Mouse (Mus musculus): ENCODE measurements around the gene Psma7. TPM values are rescaled to one million over a fixed set of nuclear protein-coding genes. Genes with fewer than 3 reads are reported as not detected.
A peak's percentile ranks its signal among the peaks of the same experiment; 100 is the strongest.

The Psma7 gene
- polyA plus RNA-seq, 1 experiment: 38.5 TPM

DNA sequence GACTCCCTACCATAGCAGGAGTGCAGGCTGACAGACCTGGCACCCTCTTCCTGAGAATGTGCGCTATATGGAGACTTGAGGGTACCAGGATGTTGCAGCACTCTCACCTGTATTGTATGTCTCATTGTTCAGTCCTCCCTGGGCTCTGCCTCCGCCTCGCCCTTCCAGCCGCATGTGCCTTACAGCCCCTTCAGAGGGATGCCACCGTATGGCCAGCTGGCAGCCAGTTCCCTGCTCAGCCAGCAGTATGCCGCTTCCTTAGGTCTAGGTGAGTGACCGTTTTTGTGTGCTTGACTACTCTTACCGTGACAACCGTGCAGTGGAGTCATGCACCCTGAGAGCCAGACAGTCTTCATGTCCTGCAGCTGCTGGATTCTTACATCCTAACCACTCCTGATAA is 14.5 kb downstream of the Psma7 start:
- no peak overlapping the region for H3K4me3 ChIP-seq (ENCODE audit: control insufficient read depth, low read depth, low read length)

DNA sequence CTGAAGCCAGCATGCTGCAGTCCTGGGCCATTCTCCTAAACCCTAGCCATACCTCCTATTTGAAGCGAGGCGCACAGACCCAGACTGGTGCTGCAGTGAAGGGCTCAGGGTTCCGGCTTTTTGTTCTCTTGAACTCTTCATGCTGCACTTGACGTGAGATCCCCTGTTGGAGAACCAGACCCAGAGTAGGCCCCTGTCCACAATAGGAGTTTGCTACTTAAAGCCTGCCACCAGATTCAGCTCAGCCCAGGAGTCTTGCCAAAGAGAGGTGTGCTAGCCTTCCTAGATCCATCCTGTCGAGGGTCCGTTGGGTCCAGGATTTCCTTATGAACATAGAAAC is 16.4 kb downstream of the Psma7 start:
- Histone ChIP-seq H3K4me1 (ENCODE audit: control insufficient read depth, insufficient read depth, low read length) (peaks cover 16% of the 10 kb centered on the region), H3K27me3 (ENCODE audit: control insufficient read depth, insufficient read depth, low read length) (no peaks in the 10 kb centered on the region), H3K27ac (ENCODE audit: control insufficient read depth, insufficient read depth, low read depth, low read length) (peak overlapping the region; percentile 94), H3K36me3 (ENCODE audit: control insufficient read depth, insufficient read depth, low read length) (no peaks in the 10 kb centered on the region; the same call in 1 of the 2 replicates), H3K4me3 (ENCODE audit: control insufficient read depth, low read depth, low read length) (peak overlapping the region; percentile 93)
- no peak for TF ChIP-seq CTCF (IDR thresholded peaks at IDR 0.05; ENCODE audit: control insufficient read depth, insufficient read depth, insufficient replicate concordance, low read depth, low read length)
- TF ChIP-seq POLR2A (IDR thresholded peaks at IDR 0.05; ENCODE audit: control insufficient read depth, low read depth, low read length): no peak

More for the DNA sequence above, 14.5 kb downstream of the Psma7 start:
- Histone ChIP-seq H3K36me3 (ENCODE audit: control insufficient read depth, insufficient read depth, low read length) (peaks cover 3% of the 10 kb centered on the region), H3K27ac (ENCODE audit: control insufficient read depth, insufficient read depth, low read depth, low read length) (no peak overlapping the region), H3K4me1 (ENCODE audit: control insufficient read depth, insufficient read depth, low read length) (peaks cover 11% of the 10 kb centered on the region), H3K27me3 (ENCODE audit: control insufficient read depth, insufficient read depth, low read length) (no peaks in the 10 kb centered on the region)
- TF ChIP-seq CTCF (IDR thresholded peaks at IDR 0.05; ENCODE audit: control insufficient read depth, insufficient read depth, insufficient replicate concordance, low read depth, low read length): no peak
- no peak for TF ChIP-seq POLR2A (IDR thresholded peaks at IDR 0.05; ENCODE audit: control insufficient read depth, low read depth, low read length)

DNA sequence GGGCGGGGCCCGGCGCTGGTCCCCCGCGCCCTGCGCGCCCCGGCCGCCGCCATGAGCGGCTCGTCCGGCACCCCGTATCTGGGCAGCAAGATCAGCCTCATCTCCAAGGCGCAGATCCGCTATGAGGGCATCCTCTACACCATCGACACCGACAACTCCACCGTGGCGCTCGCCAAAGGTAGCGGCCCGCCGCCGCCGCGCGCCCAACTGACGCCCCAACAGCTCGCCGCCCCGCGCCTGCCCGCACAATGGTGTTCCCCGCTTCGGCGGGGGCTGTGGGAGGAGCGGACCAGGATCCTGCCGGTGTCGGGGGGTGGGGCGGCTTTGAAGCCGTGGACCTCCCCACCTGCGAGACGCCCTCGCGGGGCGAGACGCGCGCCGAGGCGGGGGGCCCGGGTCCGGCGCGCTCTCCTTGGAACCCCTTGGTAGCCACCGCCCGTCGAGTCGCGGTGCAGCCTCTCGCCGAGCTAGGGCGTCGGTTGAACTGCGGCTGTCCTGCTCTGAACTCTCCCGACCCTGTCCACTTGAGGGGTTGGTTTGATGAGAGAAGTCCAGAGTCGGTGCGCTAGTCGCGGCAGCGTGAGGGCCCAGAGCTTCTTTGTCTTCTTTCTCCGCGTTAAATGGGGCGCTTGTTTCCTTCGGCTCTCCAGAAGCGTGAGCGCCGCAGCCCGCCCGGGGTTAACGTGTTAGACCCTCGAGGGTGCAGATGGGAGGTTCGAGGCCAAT is 16.9 kb downstream of the Psma7 start:
- no peak for TF ChIP-seq POLR2A (IDR thresholded peaks at IDR 0.05; ENCODE audit: control insufficient read depth, low read depth, low read length)
- TF ChIP-seq CTCF (IDR thresholded peaks at IDR 0.05; ENCODE audit: control insufficient read depth, insufficient read depth, insufficient replicate concordance, low read depth, low read length): no peak
- Histone ChIP-seq H3K36me3 (ENCODE audit: control insufficient read depth, insufficient read depth, low read length) (no peaks in the 10 kb centered on the region; the same call in 1 of the 2 replicates), H3K27ac (ENCODE audit: control insufficient read depth, insufficient read depth, low read depth, low read length) (peak overlapping the region; percentile 94), H3K4me1 (ENCODE audit: control insufficient read depth, insufficient read depth, low read length) (peaks cover 20% of the 10 kb centered on the region), H3K27me3 (ENCODE audit: control insufficient read depth, insufficient read depth, low read length) (no peaks in the 10 kb centered on the region), H3K4me3 (ENCODE audit: control insufficient read depth, low read depth, low read length) (peak overlapping the region; percentile 93)

DNA sequence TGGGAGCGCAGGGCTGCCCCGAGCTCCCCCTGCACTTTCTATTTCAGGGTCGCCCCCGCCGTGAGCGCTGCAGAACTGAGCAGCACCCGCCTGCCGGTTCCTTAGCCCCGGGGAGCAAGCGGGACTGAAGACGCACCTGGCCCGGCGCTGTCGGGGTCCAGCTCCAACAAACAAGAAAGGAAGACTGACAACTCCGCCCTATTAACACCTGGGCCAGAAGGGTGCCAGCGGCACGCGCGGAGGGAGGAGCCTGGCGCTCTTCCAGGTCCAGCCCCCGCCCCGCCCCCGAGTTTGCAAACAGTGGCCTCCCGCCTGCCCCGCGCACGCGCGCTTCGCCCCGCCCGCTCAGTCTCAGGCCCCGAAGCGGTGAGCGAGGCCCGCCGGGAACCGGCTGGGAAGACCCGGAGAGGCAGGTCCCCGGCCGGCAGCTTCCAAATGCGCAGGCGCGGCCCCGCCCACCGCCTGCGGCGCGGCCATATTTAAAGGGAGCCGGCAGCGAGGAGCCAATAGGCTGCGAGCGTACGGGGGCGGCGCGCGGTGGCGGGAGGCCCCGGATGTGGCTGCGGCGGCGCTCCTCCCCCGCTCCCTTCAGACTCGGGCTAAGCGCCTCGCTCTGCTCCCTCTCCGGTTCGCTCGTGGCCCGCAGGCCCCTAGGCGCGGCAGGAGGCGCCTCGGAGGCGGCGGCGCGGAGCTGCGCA is 17.7 kb downstream of the Psma7 start, which contains the start of gene Lsm14b:
Gene Lsm14b (plus strand): TSS at position 587 of the 698 bp plus-strand sequence.
- peak within 1 kb of the TSS; percentile 94 for H3K27ac ChIP-seq (ENCODE audit: control insufficient read depth, insufficient read depth, low read depth, low read length)
- peaks cover 24% of the 10 kb centered on the region for H3K4me1 ChIP-seq (ENCODE audit: control insufficient read depth, insufficient read depth, low read length)
- no peak for TF ChIP-seq CTCF (IDR thresholded peaks at IDR 0.05; ENCODE audit: control insufficient read depth, insufficient read depth, insufficient replicate concordance, low read depth, low read length)
- peak; percentile 59 for TF ChIP-seq POLR2A (IDR thresholded peaks at IDR 0.05; ENCODE audit: control insufficient read depth, low read depth, low read length)
- H3K36me3 ChIP-seq (ENCODE audit: control insufficient read depth, insufficient read depth, low read length): no peaks in the 10 kb centered on the region; the same call in 1 of the 2 replicates
- H3K27me3 ChIP-seq (ENCODE audit: control insufficient read depth, insufficient read depth, low read length): no peaks in the 10 kb centered on the region
- peak within 1 kb of the TSS; percentile 93 for H3K4me3 ChIP-seq (ENCODE audit: control insufficient read depth, low read depth, low read length)

DNA sequence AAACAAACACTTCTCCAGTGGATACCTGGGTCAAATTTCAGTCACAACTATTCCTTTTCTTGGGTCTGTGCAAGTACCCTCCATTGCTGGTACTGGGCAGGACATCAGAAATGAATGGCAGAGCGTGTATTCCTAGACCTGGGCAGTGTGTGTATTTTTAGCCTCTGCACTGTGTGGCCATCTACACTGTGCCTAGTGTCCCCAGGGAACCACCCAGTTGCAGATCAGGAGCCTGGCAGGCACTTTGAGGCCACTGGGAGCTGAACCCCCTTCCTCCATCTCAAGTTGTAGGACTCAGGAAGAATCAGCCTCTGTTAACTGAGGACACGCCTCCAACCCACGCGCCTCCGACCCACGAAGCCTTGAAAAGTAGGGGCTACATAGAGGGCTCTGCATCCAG is 19.5 kb downstream of the Psma7 start:
- no peak overlapping the region for H3K27ac ChIP-seq (ENCODE audit: control insufficient read depth, insufficient read depth, low read depth, low read length)
- no peaks in the 10 kb centered on the region; the same call in 1 of the 2 replicates for H3K36me3 ChIP-seq (ENCODE audit: control insufficient read depth, insufficient read depth, low read length)
- TF ChIP-seq POLR2A (IDR thresholded peaks at IDR 0.05; ENCODE audit: control insufficient read depth, low read depth, low read length) (no peak), CTCF (IDR thresholded peaks at IDR 0.05; ENCODE audit: control insufficient read depth, insufficient read depth, insufficient replicate concordance, low read depth, low read length) (no peak)
- H3K4me1 ChIP-seq (ENCODE audit: control insufficient read depth, insufficient read depth, low read length): peaks cover 24% of the 10 kb centered on the region
- H3K4me3 ChIP-seq (ENCODE audit: control insufficient read depth, low read depth, low read length): no peak overlapping the region
- no peaks in the 10 kb centered on the region for H3K27me3 ChIP-seq (ENCODE audit: control insufficient read depth, insufficient read depth, low read length)

DNA sequence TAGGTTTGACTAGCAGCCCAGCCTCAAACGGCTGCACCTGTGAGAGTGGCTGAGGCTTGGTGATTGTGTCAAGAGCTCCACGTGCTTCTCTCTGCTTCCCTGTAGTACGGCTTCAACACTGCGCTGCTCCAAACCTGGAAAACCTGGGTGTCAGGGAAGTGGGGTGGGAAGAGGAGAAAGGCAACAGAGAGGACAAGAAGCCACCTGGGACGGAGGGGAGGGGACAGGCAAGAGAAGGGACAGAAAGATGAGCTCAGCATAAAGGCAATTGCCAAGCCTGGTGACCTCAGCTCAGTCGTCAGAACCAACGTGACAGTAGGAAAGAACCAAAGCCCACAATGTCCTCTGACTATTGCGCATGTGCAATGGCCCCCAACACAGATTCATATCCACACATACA is 21.3 kb downstream of the Psma7 start:
- peaks cover 20% of the 10 kb centered on the region for H3K4me1 ChIP-seq (ENCODE audit: control insufficient read depth, insufficient read depth, low read length)
- TF ChIP-seq POLR2A (IDR thresholded peaks at IDR 0.05; ENCODE audit: control insufficient read depth, low read depth, low read length) (no peak), CTCF (IDR thresholded peaks at IDR 0.05; ENCODE audit: control insufficient read depth, insufficient read depth, insufficient replicate concordance, low read depth, low read length) (no peak)
- H3K27me3 ChIP-seq (ENCODE audit: control insufficient read depth, insufficient read depth, low read length): no peaks in the 10 kb centered on the region
- H3K36me3 ChIP-seq (ENCODE audit: control insufficient read depth, insufficient read depth, low read length): no peaks in the 10 kb centered on the region
- H3K27ac ChIP-seq (ENCODE audit: control insufficient read depth, insufficient read depth, low read depth, low read length): no peak overlapping the region
- H3K4me3 ChIP-seq (ENCODE audit: control insufficient read depth, low read depth, low read length): no peak overlapping the region

DNA sequence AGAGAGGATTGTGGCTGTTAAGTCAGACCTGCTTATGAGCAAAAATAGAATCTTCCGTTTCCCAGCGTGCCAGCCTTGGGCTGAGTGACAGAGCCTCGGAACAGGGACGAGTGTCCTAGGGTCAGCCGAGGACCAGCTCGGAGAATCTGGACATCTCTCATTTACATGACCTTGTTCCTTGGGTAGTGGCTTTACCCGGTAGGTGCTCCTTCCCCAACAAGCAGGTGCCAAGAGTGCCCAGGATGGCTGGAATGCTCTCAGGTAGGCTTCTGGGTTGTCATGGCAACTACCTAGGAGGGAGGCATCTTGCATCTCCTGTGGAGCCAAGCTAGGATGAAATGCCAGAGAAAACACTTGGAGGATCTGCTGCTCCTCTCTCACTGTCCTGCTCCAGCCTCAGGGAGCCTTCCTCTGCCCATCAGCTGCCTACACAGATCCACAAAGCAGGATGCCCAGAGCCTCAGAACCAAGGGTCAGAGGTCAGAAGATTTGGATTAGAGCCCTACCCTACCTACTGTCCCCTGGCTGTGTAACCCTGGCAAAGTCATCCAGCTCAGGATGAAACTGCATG is 22.1 kb downstream of the Psma7 start:
- no peak overlapping the region for H3K27ac ChIP-seq (ENCODE audit: control insufficient read depth, insufficient read depth, low read depth, low read length)
- H3K27me3 ChIP-seq (ENCODE audit: control insufficient read depth, insufficient read depth, low read length): no peaks in the 10 kb centered on the region
- no peak overlapping the region for H3K4me3 ChIP-seq (ENCODE audit: control insufficient read depth, low read depth, low read length)
- H3K4me1 ChIP-seq (ENCODE audit: control insufficient read depth, insufficient read depth, low read length): peaks cover 16% of the 10 kb centered on the region
- H3K36me3 ChIP-seq (ENCODE audit: control insufficient read depth, insufficient read depth, low read length): no peaks in the 10 kb centered on the region
- TF ChIP-seq CTCF (IDR thresholded peaks at IDR 0.05; ENCODE audit: control insufficient read depth, insufficient read depth, insufficient replicate concordance, low read depth, low read length): no peak
